Mouse (Mus musculus): ENCODE data around the gene Apbb1. TPM values are rescaled to one million over a fixed set of nuclear protein-coding genes. Genes with fewer than 3 reads are reported as not detected.
A peak's percentile ranks its signal among the peaks of the same experiment; 100 is the strongest.

Gene Apbb1
- 100 to 1,000 TPM; 368 to 375 TPM for total RNA-seq (2021)
- long read RNA-seq, experiment 1, transcript Apbb1-217 (14 exons, 2,712 nt), result minor isoform, 6 of 662 reads
- long read RNA-seq, experiment 1, transcript Apbb1-201 (13 exons, 2,530 nt), result minor isoform, 10 of 662 reads
- long read RNA-seq, experiment 1, transcript Apbb1-214 (14 exons, 2,878 nt), result major isoform, 82 of 662 reads
- long read RNA-seq, experiment 1, partial matches to known transcripts, result 62 of 662 reads
- long read RNA-seq, experiment 1, other reads (novel, unspliced or antisense), result 500 of 662 reads
- long read RNA-seq, experiment 2, transcript Apbb1-217 (14 exons, 2,712 nt), result minor isoform, 7 of 694 reads
- long read RNA-seq, experiment 2, transcript Apbb1-214 (14 exons, 2,878 nt), result major isoform, 85 of 694 reads
- long read RNA-seq, experiment 2, transcript Apbb1-201 (13 exons, 2,530 nt), result minor isoform, 11 of 694 reads
- long read RNA-seq, experiment 2, partial matches to known transcripts, result 46 of 694 reads
- long read RNA-seq, experiment 2, other reads (novel, unspliced or antisense), result 544 of 694 reads

DNA sequence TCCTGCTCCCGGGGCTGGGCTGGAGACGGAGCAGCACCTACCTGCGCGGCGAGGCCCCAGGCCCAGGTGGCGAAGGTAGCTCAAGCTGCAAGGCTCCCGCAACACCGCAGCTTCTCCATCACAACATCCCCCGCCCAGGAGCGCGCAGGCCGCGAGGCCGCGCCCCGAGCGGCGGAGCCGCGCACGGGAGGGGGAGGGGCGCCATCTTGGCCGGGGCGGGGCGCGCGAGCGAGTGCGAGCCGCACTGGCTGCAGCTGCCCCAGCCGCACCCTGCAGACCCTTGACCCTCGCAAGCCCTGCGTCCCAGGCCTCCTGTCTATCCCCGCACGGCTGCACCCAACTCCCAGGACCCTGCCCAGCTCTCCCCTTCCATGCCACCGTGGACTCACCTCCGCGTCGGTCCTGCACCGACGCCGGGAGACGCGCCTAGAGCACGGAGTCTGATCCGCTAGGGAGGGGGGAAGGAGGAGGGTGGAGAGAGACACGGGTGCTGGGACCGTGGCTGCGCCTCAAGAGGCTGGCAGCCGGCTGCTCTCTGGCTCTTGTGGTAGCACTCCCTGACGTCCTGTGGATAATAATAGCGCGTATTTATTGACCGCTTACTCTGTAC is at the start of gene Apbb1:
TSS of gene Apbb1 (minus strand) at position 560 of the 610 bp plus-strand sequence.
- peak; percentile 70 to 83 for DNase-seq (ENCODE audit: low spot score in 2 of 2)

DNA sequence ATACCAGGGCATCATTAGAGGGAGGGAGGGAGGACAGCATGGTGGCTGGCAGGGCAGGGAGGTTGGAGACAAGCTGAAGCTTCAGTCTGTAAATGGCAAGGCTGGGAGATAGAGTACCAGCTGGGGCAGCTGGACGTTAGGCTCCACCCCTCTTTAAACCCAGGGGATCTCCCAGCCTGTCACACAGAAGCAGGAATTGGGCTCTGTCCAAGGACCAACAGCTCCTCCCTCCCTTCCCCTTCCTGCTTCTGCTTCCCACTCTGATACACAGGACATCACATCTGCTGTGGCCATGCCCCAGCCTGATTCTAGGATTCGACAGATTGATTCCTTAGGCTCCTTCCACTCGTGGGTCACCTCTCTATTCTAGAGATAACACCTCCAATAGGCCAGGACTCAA is 47.2 kb upstream of the Apbb1 start:
- DNase-seq (ENCODE audit: low spot score in 2 of 2), result peak; percentile 19 to 61

DNA sequence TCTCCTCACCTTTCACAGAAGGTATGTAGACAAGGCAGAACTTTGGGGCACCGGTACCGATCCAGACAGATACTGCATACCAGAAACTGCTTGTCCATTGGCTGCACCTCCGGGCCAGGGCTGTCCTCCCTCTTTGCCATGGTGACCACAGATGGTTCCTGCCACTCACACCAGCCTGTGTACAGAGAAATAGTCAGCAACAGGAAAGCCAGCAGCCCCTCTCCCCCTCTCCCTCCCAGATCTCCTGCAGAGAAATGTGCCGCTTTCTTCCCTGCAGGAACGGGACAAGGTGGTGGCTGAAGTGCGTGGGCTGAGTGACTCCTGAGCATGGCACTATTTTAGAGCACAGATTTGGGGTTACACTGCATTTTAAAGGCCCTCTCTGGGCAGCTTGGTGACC is 43.9 kb upstream of the Apbb1 start:
- DNase-seq (ENCODE audit: low spot score in 2 of 2), result no peak

DNA sequence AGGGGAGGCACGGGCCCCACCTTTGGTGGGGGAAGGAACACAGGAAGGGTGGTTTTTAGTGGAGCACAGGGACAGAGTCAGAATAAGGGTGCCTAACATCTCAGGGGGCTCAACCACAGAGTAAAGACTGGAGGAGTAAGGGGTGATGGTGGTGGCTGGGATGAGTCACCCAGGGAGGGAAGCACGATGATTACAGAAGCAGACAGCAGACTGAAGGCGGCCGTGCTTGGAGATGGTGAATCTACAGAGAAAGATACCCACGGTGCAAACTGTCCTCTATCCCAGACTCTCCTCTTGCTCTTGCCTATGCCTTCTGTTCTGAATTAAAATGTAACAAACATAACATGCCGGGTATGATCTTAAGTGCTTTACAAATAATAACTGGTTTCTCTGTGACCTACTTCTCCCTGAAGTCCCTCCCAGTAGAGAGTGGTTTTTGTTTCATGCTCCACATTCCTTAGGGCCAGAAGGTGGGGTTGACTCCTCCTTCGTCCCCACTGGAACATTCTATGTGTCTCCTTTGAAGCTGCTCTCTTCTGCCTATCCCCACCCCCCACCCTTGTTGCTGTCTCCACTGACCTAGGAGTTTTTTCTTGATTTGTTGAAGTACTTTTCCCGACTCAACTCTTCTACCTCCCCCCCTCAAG is 40.3 kb upstream of the Apbb1 start:
- no peak for DNase-seq (ENCODE audit: low spot score in 2 of 2)

- DNase-seq (ENCODE audit: low spot score in 2 of 2), result no peak
Observed at GRCm38 (mm10) chr7:105621053-105621452, 39.6 kb upstream of the Apbb1 start.

DNA sequence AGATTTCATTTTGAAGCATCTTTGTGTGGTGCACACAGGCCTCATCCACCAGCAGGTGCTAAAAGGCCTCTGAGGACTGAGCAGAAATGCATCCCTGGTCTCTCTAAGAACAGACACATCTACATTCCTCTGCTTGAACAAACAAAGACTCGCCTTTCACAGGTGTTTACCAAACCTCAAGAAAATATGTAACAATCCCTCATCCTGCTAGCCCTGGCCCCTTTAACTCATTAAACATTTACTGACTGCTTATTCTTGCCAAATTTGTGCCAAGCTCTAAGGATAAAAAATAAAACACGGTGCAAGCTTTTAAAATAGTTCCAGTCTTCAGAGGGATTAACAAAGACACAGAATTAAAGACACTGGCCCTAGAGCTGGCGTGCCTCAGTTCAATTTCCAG is 38.2 kb upstream of the Apbb1 start:
- DNase-seq (ENCODE audit: low spot score in 2 of 2), result no peak

GRCm38 (mm10) chr7:105617810-105618209 is 36.4 kb upstream of the Apbb1 start:
- DNase-seq (ENCODE audit: low spot score in 2 of 2), result no peak

DNA sequence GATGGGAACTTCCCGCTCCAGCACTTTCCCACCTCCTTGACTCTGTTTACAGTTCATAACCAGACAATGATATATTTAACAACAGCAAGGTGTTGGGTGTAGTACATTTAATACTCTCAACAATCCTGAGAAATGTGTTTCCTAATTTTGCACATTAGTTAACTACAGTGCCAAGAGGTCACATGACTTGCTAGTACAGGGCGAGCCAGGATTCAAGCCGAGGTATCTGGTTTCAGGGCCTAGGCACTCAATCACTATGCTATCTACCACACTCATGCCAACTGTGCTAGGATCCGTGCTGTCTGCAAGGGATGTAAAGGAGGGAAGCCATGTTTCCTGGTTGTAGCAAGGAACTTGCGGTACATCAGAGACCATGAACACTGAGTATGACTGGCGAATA is 35.1 kb upstream of the Apbb1 start:
- no peak for DNase-seq (ENCODE audit: low spot score in 2 of 2)

GRCm38 (mm10) chr7:105615720-105616119 is 34.3 kb upstream of the Apbb1 start:
- DNase-seq (ENCODE audit: low spot score in 2 of 2), result no peak

- DNase-seq (ENCODE audit: low spot score in 2 of 2), result no peak
Observed at GRCm38 (mm10) chr7:105614400-105614799, 32.9 kb upstream of the Apbb1 start.

- DNase-seq (ENCODE audit: low spot score in 2 of 2), result no peak
Observed at GRCm38 (mm10) chr7:105611767-105612166, 30.3 kb upstream of the Apbb1 start.

GRCm38 (mm10) chr7:105608467-105608866 is 27.0 kb upstream of the Apbb1 start:
- no peak for DNase-seq (ENCODE audit: low spot score in 2 of 2)

DNA sequence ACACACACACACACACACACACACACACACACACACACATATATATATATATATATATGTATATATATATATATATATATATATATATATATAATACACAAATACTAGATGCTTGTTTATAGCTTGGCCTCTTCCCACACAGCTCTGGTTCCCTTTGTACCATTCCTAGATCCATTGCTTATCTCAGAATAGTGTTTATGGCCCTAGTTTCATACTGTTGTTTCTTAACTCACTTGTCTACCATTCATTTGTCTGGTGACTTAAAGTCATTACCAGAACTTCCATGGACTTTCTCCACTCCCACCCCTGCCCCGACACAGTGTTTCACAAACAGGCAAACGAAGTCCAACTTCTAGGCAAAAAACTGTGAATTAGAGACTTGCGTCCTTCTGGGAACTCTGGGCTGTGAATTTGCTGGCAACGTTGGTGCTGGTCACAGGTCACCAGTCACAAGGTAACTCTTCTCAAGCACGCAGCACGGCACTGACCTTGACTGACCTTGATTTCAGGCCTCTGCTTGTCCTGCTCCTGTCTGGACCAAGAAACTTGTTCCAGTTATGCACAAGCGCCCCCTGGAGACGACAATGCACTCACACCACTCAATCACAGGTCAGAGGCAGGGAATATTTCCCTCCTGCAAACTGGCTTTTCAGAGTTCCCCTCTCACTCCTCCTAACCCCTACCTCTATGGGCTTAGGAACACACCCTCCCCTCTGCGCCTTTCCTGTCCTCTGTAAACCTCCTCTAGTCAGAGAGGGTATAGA is 21.6 kb upstream of the Apbb1 start:
- peak; percentile 35 to 60 for DNase-seq (ENCODE audit: low spot score in 2 of 2)

GRCm38 (mm10) chr7:105590097-105590496 is 8.6 kb upstream of the Apbb1 start:
- DNase-seq (ENCODE audit: low spot score in 2 of 2), result no peak

DNA sequence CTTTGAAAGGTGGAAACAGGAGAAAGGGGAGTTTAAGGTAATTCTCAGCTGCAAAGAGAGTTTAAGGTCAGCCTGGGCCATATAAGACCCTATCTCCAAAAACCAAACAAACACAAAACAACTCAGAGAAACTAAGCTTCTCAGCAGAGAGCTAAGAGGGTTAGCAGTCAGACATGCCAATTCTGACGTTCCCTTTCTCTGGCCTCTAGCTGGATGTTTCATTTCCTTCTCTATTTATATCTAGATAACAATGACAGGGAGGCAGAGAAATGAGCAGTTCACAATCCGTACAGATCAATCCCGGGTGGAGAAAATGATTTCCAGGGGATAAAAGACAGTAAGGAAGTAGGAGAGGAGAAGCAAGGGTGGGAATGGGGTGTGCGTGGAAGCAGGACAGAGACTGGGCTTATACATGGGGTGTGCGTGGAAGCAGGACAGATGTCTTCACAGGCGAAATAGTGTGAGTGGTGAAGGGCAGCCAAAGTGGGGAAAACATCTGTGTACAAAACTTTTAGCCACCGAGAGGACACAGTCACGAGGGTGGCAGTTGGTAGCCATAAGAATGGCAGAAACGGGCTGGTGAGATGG is 7.0 kb upstream of the Apbb1 start:
- DNase-seq (ENCODE audit: low spot score in 2 of 2), result no peak

GRCm38 (mm10) chr7:105581959-105582358 is 506 bp upstream of the Apbb1 start:
- DNase-seq (ENCODE audit: low spot score in 2 of 2), result no peak

DNA sequence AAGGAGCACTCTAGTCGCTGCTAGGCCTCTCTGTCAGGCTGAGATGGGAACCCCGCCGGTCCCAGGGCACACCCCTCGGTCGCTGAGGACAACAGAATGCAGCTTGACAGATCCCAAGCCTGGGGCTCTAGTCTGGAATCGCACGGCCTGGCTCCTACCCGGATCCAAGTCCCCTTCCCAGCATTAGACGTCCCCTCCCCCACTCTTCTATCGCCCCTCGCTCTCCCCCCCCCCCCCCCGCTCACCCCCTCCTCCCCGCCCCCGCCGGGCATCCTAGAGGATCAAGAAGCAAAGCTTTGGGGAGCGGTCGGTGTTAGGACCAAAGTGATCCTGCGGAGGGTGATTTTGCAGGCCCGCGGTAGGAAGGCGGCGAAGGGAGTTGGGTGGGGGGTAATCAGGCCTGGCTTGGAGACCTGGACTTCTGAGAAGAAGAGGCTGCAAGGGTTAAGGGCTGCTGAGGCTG is 795 bp downstream of the Apbb1 start:
- DNase-seq (ENCODE audit: low spot score in 2 of 2), result no peak

- DNase-seq (ENCODE audit: low spot score in 2 of 2), result no peak
Observed at GRCm38 (mm10) chr7:105578481-105578880, 3.0 kb downstream of the Apbb1 start.

- DNase-seq (ENCODE audit: low spot score in 2 of 2), result no peak
Observed at GRCm38 (mm10) chr7:105577377-105577871, 4.0 kb downstream of the Apbb1 start.

DNA sequence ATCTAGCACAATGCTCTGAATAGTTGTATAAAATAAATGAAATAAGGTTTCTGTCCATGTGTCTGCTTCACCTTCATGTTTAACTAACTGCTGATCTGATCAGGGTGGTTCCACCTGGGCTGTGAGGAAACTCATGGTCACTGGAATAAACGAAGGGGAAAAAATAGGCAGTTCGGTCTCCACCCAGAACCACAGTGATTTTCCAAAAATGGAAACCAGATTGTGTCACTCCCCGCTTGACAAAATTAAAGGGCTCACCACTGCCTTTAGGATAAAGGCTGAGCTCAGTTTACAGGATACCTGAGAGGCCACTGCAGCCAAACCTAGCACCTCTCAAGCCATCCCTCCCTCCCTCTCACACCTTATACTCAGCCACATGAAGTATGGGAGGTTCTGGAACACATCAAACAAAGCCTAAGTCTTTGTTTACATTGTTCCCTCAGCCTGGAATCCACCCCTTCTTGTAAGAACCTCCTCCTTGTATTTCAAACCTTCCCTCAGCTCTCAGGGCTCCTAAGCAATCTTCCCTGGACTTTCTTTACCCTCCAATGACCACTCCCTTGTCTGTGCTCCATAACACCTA is 5.2 kb downstream of the Apbb1 start:
- DNase-seq (ENCODE audit: low spot score in 2 of 2), result no peak

Measured in layer of hippocampus, postnatal 14 days (tissue).